In genomic region chr2:95210216-95210941, GRCm38 (mm10) we compare ENCODE assay signal across 20 mouse cellular contexts.
DNase-seq lines count a peak whose midpoint lies in the region; ATAC-seq and TF ChIP-seq lines count a peak whose summit lies in the region.
"Had no signal": no experiment of that assay in that cellular context is flagged by ENCODE, and none has a peak within 500 bp of the region (broad histone marks: within the 10 kb centered on the region; RNA-seq: fewer than 3 reads in every experiment).

No protein-coding gene starts in this region.

- ATAC-seq in liver, embryonic 11.5 days (replicated peaks; ENCODE audit: low FRiP score): no peak
- ATAC-seq: inflammation-experienced regulatory T-cells, adult 6 months; Patski had no signal

- no peaks in the 10 kb centered on the region for H3K9me3 ChIP-seq in liver, embryonic 11.5 days (ENCODE audit: control insufficient read depth, low read length)
- H3K9me3 ChIP-seq in embryonic facial prominence, embryonic 10.5 days: no peaks in the 10 kb centered on the region
- H3K9me3 ChIP-seq: forebrain, embryonic 12.5 days; heart, embryonic 15.5 days; liver, embryonic 15.5 days; midbrain, embryonic 12.5 days had no signal

- no peaks in the 10 kb centered on the region for H3K4me1 ChIP-seq in liver, adult 2 months (ENCODE audit: control insufficient read depth, insufficient read depth, low read length)
- H3K4me1 ChIP-seq in liver, embryonic 11.5 days (replicated peaks; ENCODE audit: control insufficient read depth, insufficient read depth, low read length): no peaks in the 10 kb centered on the region
- no peaks in the 10 kb centered on the region for H3K4me1 ChIP-seq in embryonic facial prominence, embryonic 10.5 days
- H3K4me1 ChIP-seq: forebrain, embryonic 12.5 days; heart, embryonic 15.5 days; liver, embryonic 15.5 days; midbrain, embryonic 12.5 days had no signal

- no peak for TF ChIP-seq POLR2A in liver, adult 2 months (IDR thresholded peaks at IDR 0.05; ENCODE audit: extremely low read depth, insufficient read depth, low read length)

- 63% methylated on average over 4 of the region's 4 CpGs for WGBS in liver, adult 2 months
- WGBS in liver, embryonic 11.5 days: 36% methylated on average over 4 of the region's 4 CpGs
- WGBS in embryonic facial prominence, embryonic 10.5 days: 66% methylated on average over 4 of the region's 4 CpGs

- peak; percentile 10 for DNase-seq in adrenal gland, postnatal 14 days
- DNase-seq in adrenal gland, adult 8-10 months: no peak
- peak; percentile 1 for DNase-seq in liver, adult 2 months (ENCODE audit: extremely low read depth, low read depth, low spot score)
- DNase-seq in liver, embryonic 11.5 days (ENCODE audit: low spot score): no peak
- peak; percentile 5 for DNase-seq in brain, adult 2 months (ENCODE audit: low read depth, low spot score)
- DNase-seq in kidney, postnatal 10 days: peak; percentile 26
- no peak for DNase-seq in embryonic facial prominence, embryonic 10.5 days (ENCODE audit: low spot score)
- DNase-seq in heart, adult 9 months (ENCODE audit: low spot score in 2 of 2): no peak
- DNase-seq: adrenal gland, postnatal 10 days; cerebellum, adult 11-12 months; cerebellum, postnatal 14 days; gastrocnemius, postnatal 25 days; heart, adult 2 months had no signal

- H3K36me3 ChIP-seq in liver, adult 2 months (ENCODE audit: control insufficient read depth, insufficient read depth, low read length): no peaks in the 10 kb centered on the region
- no peaks in the 10 kb centered on the region for H3K36me3 ChIP-seq in liver, embryonic 11.5 days (ENCODE audit: control insufficient read depth, insufficient read depth, low read length)
- H3K36me3 ChIP-seq in embryonic facial prominence, embryonic 10.5 days (replicated peaks): no peaks in the 10 kb centered on the region
- H3K36me3 ChIP-seq: forebrain, embryonic 12.5 days; heart, embryonic 15.5 days; liver, embryonic 15.5 days; midbrain, embryonic 12.5 days had no signal

- no peak for TF ChIP-seq CTCF in liver, adult 2 months (IDR thresholded peaks at IDR 0.05; ENCODE audit: low read depth, low read length)

- H3K27me3 ChIP-seq in liver, adult 2 months (ENCODE audit: control insufficient read depth, insufficient read depth, low read length): no peaks in the 10 kb centered on the region
- no peaks in the 10 kb centered on the region for H3K27me3 ChIP-seq in liver, embryonic 11.5 days (replicated peaks; ENCODE audit: control insufficient read depth, insufficient read depth, low read length)
- H3K27me3 ChIP-seq in embryonic facial prominence, embryonic 10.5 days (replicated peaks; ENCODE audit: low read depth, poor library complexity, severe bottlenecking): no peaks in the 10 kb centered on the region
- H3K27me3 ChIP-seq: forebrain, embryonic 12.5 days; heart, embryonic 15.5 days; liver, embryonic 15.5 days; midbrain, embryonic 12.5 days; Patski had no signal

- H3K79me2 ChIP-seq in liver, adult 2 months (ENCODE audit: control insufficient read depth, insufficient read depth, low read length): no peaks in the 10 kb centered on the region

- no peak overlapping the region for H3K4me2 ChIP-seq in liver, embryonic 11.5 days
- H3K4me2 ChIP-seq: forebrain, embryonic 12.5 days; heart, embryonic 15.5 days; liver, embryonic 15.5 days; midbrain, embryonic 12.5 days had no signal

- no peak overlapping the region for H3K27ac ChIP-seq in liver, adult 2 months (replicated peaks; ENCODE audit: insufficient read depth, low read depth, low read length)
- H3K27ac ChIP-seq in liver, embryonic 11.5 days (ENCODE audit: low read depth, low read length): no peak overlapping the region
- no peak overlapping the region for H3K27ac ChIP-seq in embryonic facial prominence, embryonic 10.5 days (replicated peaks)
- H3K27ac ChIP-seq: forebrain, embryonic 12.5 days; heart, adult 2 months; heart, embryonic 15.5 days; liver, embryonic 15.5 days; midbrain, embryonic 12.5 days; stomach, postnatal 0 days had no signal

- no peak overlapping the region for H3K4me3 ChIP-seq in liver, adult 2 months (ENCODE audit: insufficient read depth, low read depth, low read length)
- H3K4me3 ChIP-seq in liver, embryonic 11.5 days (ENCODE audit: low read depth, low read length): no peak overlapping the region
- H3K4me3 ChIP-seq in embryonic facial prominence, embryonic 10.5 days: no peak overlapping the region
- H3K4me3 ChIP-seq: forebrain, embryonic 12.5 days; heart, adult 2 months; heart, embryonic 15.5 days; liver, embryonic 15.5 days; midbrain, embryonic 12.5 days had no signal

- no peak overlapping the region for H3K9ac ChIP-seq in liver, adult 2 months (ENCODE audit: low read depth, low read length)
- no peak overlapping the region for H3K9ac ChIP-seq in liver, embryonic 11.5 days (ENCODE audit: low read depth, low read length)
- H3K9ac ChIP-seq: forebrain, embryonic 12.5 days; heart, embryonic 15.5 days; liver, embryonic 15.5 days; midbrain, embryonic 12.5 days had no signal

Comparison
In these comparisons a context has a peak if more than half of its experiments do, and no peak if none do; other contexts are left out.
1. DNase-seq: peak in adrenal gland, postnatal 14 days (single experiment), liver, adult 2 months (single experiment), brain, adult 2 months (single experiment) and kidney, postnatal 10 days (single experiment); none in adrenal gland, adult 8-10 months (single experiment), liver, embryonic 11.5 days (single experiment), embryonic facial prominence, embryonic 10.5 days (single experiment) and heart, adult 9 months (0 of 2).